Mouse (Mus musculus): ENCODE measurements around the gene Olfr666. TPM values are rescaled to one million over a fixed set of nuclear protein-coding genes. Genes with fewer than 3 reads are reported as not detected.

Gene Olfr666
- polyA plus RNA-seq, 1 experiment from 2014 or later: not detected

Other genes starting within 250 kb of the Olfr666 start
- gene Olfr658, start 248.6 kb downstream of the Olfr666 start, polyA plus RNA-seq (2016; fragmentation: Nextera tagmentation; extraction: Ambion mirVana): not detected in 2 replicates
- not detected in 2 replicates for gene Olfr659, start 229.2 kb downstream of the Olfr666 start, polyA plus RNA-seq (2016; fragmentation: Nextera tagmentation; extraction: Ambion mirVana)
- not detected in 2 replicates for gene Olfr661, start 209.5 kb downstream of the Olfr666 start, polyA plus RNA-seq (2016; fragmentation: Nextera tagmentation; extraction: Ambion mirVana)
- not detected in 2 replicates for gene Usp17le, start 118.5 kb downstream of the Olfr666 start, polyA plus RNA-seq (2016; fragmentation: Nextera tagmentation; extraction: Ambion mirVana)
- gene Usp17lb, start 53.3 kb downstream of the Olfr666 start, polyA plus RNA-seq (2016; fragmentation: Nextera tagmentation; extraction: Ambion mirVana): not detected in 2 replicates
- gene Usp17la, start 38.9 kb downstream of the Olfr666 start, polyA plus RNA-seq (2016; fragmentation: Nextera tagmentation; extraction: Ambion mirVana): not detected in 2 replicates
- gene Olfr665, start 17.9 kb downstream of the Olfr666 start, polyA plus RNA-seq (2016; fragmentation: Nextera tagmentation; extraction: Ambion mirVana): not detected in 2 replicates
- not detected in 2 replicates for gene Olfr667, start 25.5 kb upstream of the Olfr666 start, polyA plus RNA-seq (2016; fragmentation: Nextera tagmentation; extraction: Ambion mirVana)
- not detected in 2 replicates for gene Olfr668, start 32.1 kb upstream of the Olfr666 start, polyA plus RNA-seq (2016; fragmentation: Nextera tagmentation; extraction: Ambion mirVana)
- not detected in 2 replicates for gene Olfr669, start 38.3 kb upstream of the Olfr666 start, polyA plus RNA-seq (2016; fragmentation: Nextera tagmentation; extraction: Ambion mirVana)
- gene Olfr670, start 66.7 kb upstream of the Olfr666 start, polyA plus RNA-seq (2016; fragmentation: Nextera tagmentation; extraction: Ambion mirVana): not detected in 2 replicates
- not detected in 2 replicates for gene Olfr671, start 83.2 kb upstream of the Olfr666 start, polyA plus RNA-seq (2016; fragmentation: Nextera tagmentation; extraction: Ambion mirVana)
- not detected in 2 replicates for gene Olfr672, start 106.1 kb upstream of the Olfr666 start, polyA plus RNA-seq (2016; fragmentation: Nextera tagmentation; extraction: Ambion mirVana)
- not detected in 2 replicates for gene Olfr675, start 132.5 kb upstream of the Olfr666 start, polyA plus RNA-seq (2016; fragmentation: Nextera tagmentation; extraction: Ambion mirVana)
- not detected in 2 replicates for gene Olfr676, start 136.7 kb upstream of the Olfr666 start, polyA plus RNA-seq (2016; fragmentation: Nextera tagmentation; extraction: Ambion mirVana)
- not detected in 2 replicates for gene Olfr677, start 155.4 kb upstream of the Olfr666 start, polyA plus RNA-seq (2016; fragmentation: Nextera tagmentation; extraction: Ambion mirVana)
- gene Olfr678, start 168.5 kb upstream of the Olfr666 start, polyA plus RNA-seq (2016; fragmentation: Nextera tagmentation; extraction: Ambion mirVana): not detected in 2 replicates
- not detected in 2 replicates for gene Olfr679, start 185.3 kb upstream of the Olfr666 start, polyA plus RNA-seq (2016; fragmentation: Nextera tagmentation; extraction: Ambion mirVana)
- gene Olfr680-ps1, start 196.9 kb upstream of the Olfr666 start, polyA plus RNA-seq (2016; fragmentation: Nextera tagmentation; extraction: Ambion mirVana): not detected in 2 replicates
- gene Olfr681, start 220.9 kb upstream of the Olfr666 start, polyA plus RNA-seq (2016; fragmentation: Nextera tagmentation; extraction: Ambion mirVana): not detected in 2 replicates